Mouse (Mus musculus): ENCODE measurements around the gene Mettl26. TPM values are rescaled to one million over a fixed set of nuclear protein-coding genes. Genes with fewer than 3 reads are reported as not detected.
A peak's percentile ranks its signal among the peaks of the same experiment; 100 is the strongest.

Gene Mettl26
- polyA plus RNA-seq, 2 experiments = 46.5 to 47.6 TPM

DNA sequence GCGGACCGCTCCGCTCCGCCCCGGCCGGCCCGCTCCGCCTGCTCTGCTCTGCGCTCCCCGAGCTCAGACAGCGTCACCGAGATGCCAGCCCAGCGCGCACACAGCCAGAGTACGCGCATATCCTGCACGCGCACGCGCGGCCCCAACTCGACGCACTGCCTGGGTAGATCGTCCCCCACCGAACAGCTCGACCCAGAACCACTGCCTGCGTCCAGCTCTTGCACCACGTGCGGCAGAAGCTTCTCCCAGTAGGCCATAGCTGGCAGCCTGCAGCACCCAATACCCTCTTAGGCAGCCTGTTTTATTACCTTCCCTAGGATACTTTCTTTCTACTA, 37.8 kb upstream of the Mettl26 start, which contains the start of gene Rhbdl1:
Gene Rhbdl1, minus strand, starts transcription at position 220 of the 335 bp plus-strand sequence.
- TF ChIP-seq EP300 (IDR thresholded peaks at IDR 0.05; ENCODE audit: low read depth) = no peak
- no peak for TF ChIP-seq CTCF (IDR thresholded peaks at IDR 0.05; ENCODE audit: low read depth)
- H3K36me3 ChIP-seq (replicated peaks; ENCODE audit: control insufficient read depth, insufficient read depth, low read depth) = peaks cover 32% of the 10 kb centered on the region
- H3K9ac ChIP-seq (replicated peaks) = peak within 1 kb of the TSS; percentile 7; the same call in 1 of the 2 replicates
- ATAC-seq (ENCODE audit: insufficient read depth) (no peak), DNase-seq (ENCODE audit: low read depth in 3 of 3, low spot score in 3 of 3) (no peak)
- H3K4me3 ChIP-seq (ENCODE audit: insufficient read depth in 1 of 2, low read depth in 2 of 2, low read length in 2 of 2) = peak within 1 kb of the TSS in 1 of 2 experiments; percentile 23; a peak in 2 of 4 replicates
- no peak within 1 kb of the TSS for H3K27ac ChIP-seq
- no peaks in the 10 kb centered on the region for H3K27me3 ChIP-seq (ENCODE audit: control insufficient read depth, insufficient read depth, low read length)
- H3K4me2 ChIP-seq (ENCODE audit: low read depth) = peak within 1 kb of the TSS; percentile 53
- 10% methylated on average over 24 of the region's 29 CpGs for WGBS (ENCODE audit: insufficient replicate concordance)
- no peaks in the 10 kb centered on the region for H3K9me3 ChIP-seq (ENCODE audit: control insufficient read depth, low read length)
- peaks cover 3 to 6% of the 10 kb centered on the region in 2 experiments; a peak in 1 of 4 replicates for H3K4me1 ChIP-seq (replicated peaks; ENCODE audit: control insufficient read depth in 2 of 2, insufficient read depth in 2 of 2, low read length in 1 of 2)

DNA sequence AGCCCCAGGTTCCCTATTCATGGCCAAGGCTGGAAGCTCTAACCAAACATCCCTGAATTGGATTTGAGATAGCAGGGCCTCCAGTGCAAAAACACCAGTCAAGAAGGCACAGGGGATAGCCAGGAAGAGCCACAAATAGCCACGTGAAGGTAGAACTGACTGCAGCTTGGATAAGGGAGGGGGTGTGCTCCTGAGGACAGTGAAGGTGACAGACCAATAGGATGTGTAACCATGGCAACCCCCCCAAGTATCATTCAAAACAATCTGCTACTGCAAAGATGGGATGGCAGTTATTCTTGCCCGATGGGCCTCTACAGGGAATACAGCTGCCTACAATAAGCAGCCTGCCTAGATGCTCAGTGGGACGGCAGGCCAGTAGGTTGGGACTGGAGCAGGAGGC, 37.3 kb upstream of the Mettl26 start:
- Histone ChIP-seq H3K4me1 (replicated peaks; ENCODE audit: control insufficient read depth in 2 of 2, insufficient read depth in 2 of 2, low read length in 1 of 2) (peaks cover 3 to 6% of the 10 kb centered on the region in 2 experiments; a peak in 1 of 4 replicates), H3K9ac (replicated peaks) (no peak overlapping the region), H3K27me3 (ENCODE audit: control insufficient read depth, insufficient read depth, low read length) (no peaks in the 10 kb centered on the region), H3K36me3 (replicated peaks; ENCODE audit: control insufficient read depth, insufficient read depth, low read depth) (peaks cover 32% of the 10 kb centered on the region), H3K4me3 (ENCODE audit: insufficient read depth in 1 of 2, low read depth in 2 of 2, low read length in 2 of 2) (no peak overlapping the region), H3K9me3 (ENCODE audit: control insufficient read depth, low read length) (no peaks in the 10 kb centered on the region), H3K4me2 (ENCODE audit: low read depth) (no peak overlapping the region), H3K27ac (no peak overlapping the region)
- TF ChIP-seq EP300 (IDR thresholded peaks at IDR 0.05; ENCODE audit: low read depth) (no peak), CTCF (IDR thresholded peaks at IDR 0.05; ENCODE audit: low read depth) (no peak)
- WGBS (ENCODE audit: insufficient replicate concordance) = 51% methylated on average over 3 of the region's 3 CpGs
- no peak for DNase-seq (ENCODE audit: low read depth in 3 of 3, low spot score in 3 of 3)
- no peak for ATAC-seq (ENCODE audit: insufficient read depth)

- 75% methylated on average over 4 of the region's 4 CpGs for WGBS (ENCODE audit: insufficient replicate concordance)
- Histone ChIP-seq H3K27ac (no peak overlapping the region), H3K9me3 (ENCODE audit: control insufficient read depth, low read length) (no peaks in the 10 kb centered on the region), H3K4me2 (ENCODE audit: low read depth) (no peak overlapping the region), H3K4me3 (ENCODE audit: insufficient read depth in 1 of 2, low read depth in 2 of 2, low read length in 2 of 2) (no peak overlapping the region), H3K27me3 (ENCODE audit: control insufficient read depth, insufficient read depth, low read length) (no peaks in the 10 kb centered on the region), H3K36me3 (replicated peaks; ENCODE audit: control insufficient read depth, insufficient read depth, low read depth) (peaks cover 32% of the 10 kb centered on the region), H3K4me1 (replicated peaks; ENCODE audit: control insufficient read depth in 2 of 2, insufficient read depth in 2 of 2, low read length in 1 of 2) (peaks cover 12 to 14% of the 10 kb centered on the region in 2 experiments), H3K9ac (replicated peaks) (no peak overlapping the region)
- ATAC-seq (ENCODE audit: insufficient read depth) (no peak), DNase-seq (ENCODE audit: low read depth in 3 of 3, low spot score in 3 of 3) (no peak)
- TF ChIP-seq CTCF (IDR thresholded peaks at IDR 0.05; ENCODE audit: low read depth) = no peak
- no peak for TF ChIP-seq EP300 (IDR thresholded peaks at IDR 0.05; ENCODE audit: low read depth)
Measured at GRCm38 (mm10) chr17:25838904-25839303, 36.0 kb upstream of the Mettl26 start.

DNA sequence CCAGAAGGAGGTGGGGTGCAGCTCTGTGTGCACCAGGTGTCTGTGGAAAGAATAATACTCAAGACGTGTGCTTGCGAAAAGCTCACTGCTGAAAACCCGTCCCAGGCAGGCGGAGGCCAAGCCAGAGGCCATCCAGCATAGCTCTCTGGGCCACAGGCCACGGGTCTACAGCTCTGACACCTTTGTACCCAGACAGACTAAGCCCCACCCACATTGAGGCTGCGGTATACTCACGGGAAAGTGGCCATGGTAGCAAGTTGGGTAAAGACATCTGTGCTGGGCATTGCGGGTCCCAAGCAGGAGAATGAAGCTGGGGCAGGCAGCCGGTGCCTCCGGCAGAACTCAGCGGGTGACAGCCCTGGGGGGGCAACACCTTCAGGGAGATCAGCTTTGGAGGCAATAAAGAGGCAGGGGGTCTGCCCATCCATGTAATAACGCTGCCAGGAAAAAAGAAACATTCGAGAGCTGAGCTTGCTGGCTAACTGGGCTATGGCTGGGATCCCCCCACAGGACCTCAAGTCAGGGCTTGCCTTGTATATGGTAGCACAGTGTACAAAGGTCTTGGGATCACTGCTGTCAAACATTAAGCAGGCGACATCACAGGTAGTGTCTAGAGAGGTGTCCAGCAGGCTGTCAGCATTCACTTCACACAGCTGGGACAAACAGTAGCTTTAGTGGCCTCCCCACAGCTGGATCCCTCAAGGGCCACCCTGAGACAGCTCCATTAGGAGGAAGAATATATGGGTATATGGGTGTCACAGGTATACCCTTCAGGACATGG, 35.2 kb upstream of the Mettl26 start:
- 78% methylated on average over 14 of the region's 14 CpGs for WGBS (ENCODE audit: insufficient replicate concordance)
- no peak overlapping the region for H3K9ac ChIP-seq (replicated peaks)
- no peak overlapping the region for H3K4me3 ChIP-seq (ENCODE audit: insufficient read depth in 1 of 2, low read depth in 2 of 2, low read length in 2 of 2)
- no peak overlapping the region for H3K4me2 ChIP-seq (ENCODE audit: low read depth)
- TF ChIP-seq EP300 (IDR thresholded peaks at IDR 0.05; ENCODE audit: low read depth) (no peak), CTCF (IDR thresholded peaks at IDR 0.05; ENCODE audit: low read depth) (no peak)
- H3K4me1 ChIP-seq (replicated peaks; ENCODE audit: control insufficient read depth in 2 of 2, insufficient read depth in 2 of 2, low read length in 1 of 2) = peaks cover 13 to 15% of the 10 kb centered on the region in 2 experiments
- H3K27me3 ChIP-seq (ENCODE audit: control insufficient read depth, insufficient read depth, low read length) = no peaks in the 10 kb centered on the region
- peaks cover 32% of the 10 kb centered on the region for H3K36me3 ChIP-seq (replicated peaks; ENCODE audit: control insufficient read depth, insufficient read depth, low read depth)
- no peaks in the 10 kb centered on the region for H3K9me3 ChIP-seq (ENCODE audit: control insufficient read depth, low read length)
- H3K27ac ChIP-seq = no peak overlapping the region
- no peak for ATAC-seq (ENCODE audit: insufficient read depth)
- DNase-seq (ENCODE audit: low read depth in 3 of 3, low spot score in 3 of 3) = no peak

DNA sequence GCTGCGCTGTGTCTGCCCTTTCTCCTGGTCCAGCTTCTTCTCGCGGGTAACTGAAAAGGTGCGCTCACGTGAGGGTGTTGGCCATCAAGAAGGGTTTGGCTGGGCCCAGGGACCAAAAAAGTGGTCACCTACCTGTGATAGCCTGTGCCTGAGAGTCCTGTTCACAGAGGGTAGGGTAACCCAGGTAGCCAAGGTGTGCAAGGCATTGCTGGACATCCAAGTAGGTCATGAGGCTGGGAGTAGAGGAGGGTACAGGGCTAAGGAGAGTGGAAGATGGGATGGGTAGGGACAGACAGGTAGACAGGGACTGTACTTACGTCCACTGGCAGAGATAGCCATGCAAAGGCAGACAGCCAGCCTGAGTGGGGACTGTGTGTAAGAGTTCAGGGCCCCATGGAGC, 34.4 kb upstream of the Mettl26 start:
- H3K27me3 ChIP-seq (ENCODE audit: control insufficient read depth, insufficient read depth, low read length) = no peaks in the 10 kb centered on the region
- TF ChIP-seq EP300 (IDR thresholded peaks at IDR 0.05; ENCODE audit: low read depth) = no peak
- TF ChIP-seq CTCF (IDR thresholded peaks at IDR 0.05; ENCODE audit: low read depth) = no peak
- H3K4me2 ChIP-seq (ENCODE audit: low read depth) = no peak overlapping the region
- H3K36me3 ChIP-seq (replicated peaks; ENCODE audit: control insufficient read depth, insufficient read depth, low read depth) = peaks cover 32% of the 10 kb centered on the region
- H3K27ac ChIP-seq = no peak overlapping the region
- ATAC-seq (ENCODE audit: insufficient read depth) (no peak), DNase-seq (ENCODE audit: low read depth in 3 of 3, low spot score in 3 of 3) (no peak)
- no peaks in the 10 kb centered on the region for H3K9me3 ChIP-seq (ENCODE audit: control insufficient read depth, low read length)
- no peak overlapping the region for H3K4me3 ChIP-seq (ENCODE audit: insufficient read depth in 1 of 2, low read depth in 2 of 2, low read length in 2 of 2)
- WGBS (ENCODE audit: insufficient replicate concordance) = 91% methylated on average over 6 of the region's 6 CpGs
- peaks cover 16 to 19% of the 10 kb centered on the region in 2 experiments for H3K4me1 ChIP-seq (replicated peaks; ENCODE audit: control insufficient read depth in 2 of 2, insufficient read depth in 2 of 2, low read length in 1 of 2)
- no peak overlapping the region for H3K9ac ChIP-seq (replicated peaks)

Measured in liver, embryonic 14.5 days (tissue).